Mouse (Mus musculus) G1E (cell line): ENCODE measurements around the gene Anxa1.

Experiments
- CTCF ChIP-seq: IDR thresholded peaks from 2 replicates; pipeline ENCODE4 v1.5.1; 2012; ENCODE audit warnings: low read depth, low read length, inconsistent platforms, mixed read lengths
- POLR2AphosphoS5 ChIP-seq: IDR thresholded peaks from 2 replicates; pipeline ENCODE4 v1.6.1; 2012; ENCODE audit warnings: low read depth, low read length, inconsistent platforms; ENCODE audit not compliant: insufficient replicate concordance

- TF ChIP-seq POLR2AphosphoS5: no peak
- no peak for TF ChIP-seq CTCF
Observed at GRCm38 (mm10) chr19:20358679-20359078, 32.1 kb downstream of the Anxa1 start.
